Mouse (Mus musculus): Measurements from ENCODE around the gene Wfdc5.

Wfdc5 gene

GRCm38 (mm10) chr2:164128576-164129411, 53.7 kb downstream of the Wfdc5 start:
- DNase-seq (ENCODE audit: low read depth, low spot score), result no peak

- no peak for DNase-seq (ENCODE audit: low read depth, low spot score)
These were observed 55.2 kb downstream of the Wfdc5 start for GRCm38 (mm10) chr2:164127297-164127696.

- peak; percentile 32 for DNase-seq (ENCODE audit: low read depth, low spot score)
These were observed 56.0 kb downstream of the Wfdc5 start for GRCm38 (mm10) chr2:164126533-164126955.
